ENCODE assay signal across 16 mouse cellular contexts in the genomic region with DNA sequence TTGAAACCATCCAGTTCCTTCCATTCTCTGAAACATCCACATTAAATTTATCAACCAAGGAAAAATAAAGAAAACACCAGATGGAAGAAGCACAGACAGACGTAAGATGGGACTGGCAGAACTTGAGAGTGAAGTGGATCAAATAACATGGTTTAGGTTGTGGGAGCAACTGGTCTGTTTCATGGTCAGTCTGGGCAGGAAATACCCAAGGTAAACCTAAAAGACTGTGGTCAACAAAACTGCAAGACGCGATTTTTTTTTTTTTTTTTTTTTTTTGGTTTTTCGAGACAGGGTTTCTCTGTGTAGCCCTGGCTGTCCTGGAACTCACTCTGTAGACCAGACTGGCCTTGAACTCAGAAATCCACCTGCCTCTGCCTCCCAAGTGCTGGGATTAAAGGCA. TPM values are rescaled to one million over a fixed set of nuclear protein-coding genes. Genes with fewer than 3 reads are reported as not detected.
"Had no signal": no experiment of that assay in that cellular context is flagged by ENCODE, and none has a peak within 500 bp of the region (broad histone marks: within the 10 kb centered on the region; RNA-seq: fewer than 3 reads in every experiment).

No protein-coding gene starts in this region.

RNA-seq across cellular contexts. Expression of a gene that starts 54.9 kb away (rescaled TPM):
- total RNA-seq: megakaryocyte-erythroid progenitor cell, adult 5-6 weeks; midbrain, postnatal 0 days; monocyte, adult 5-6 weeks; neutrophil, adult 5-6 weeks had no signal
- polyA plus RNA-seq: liver, embryonic 14.5 days; liver, embryonic 16.5 days; lung, embryonic 14.5 days; lung, embryonic 16.5 days; midbrain, embryonic 10.5 days; midbrain, embryonic 12.5 days; midbrain, embryonic 15.5 days; midbrain, postnatal 0 days; neural tube, embryonic 11.5 days; neural tube, embryonic 14.5 days; stomach, embryonic 14.5 days; stomach, embryonic 16.5 days; urinary bladder, adult 2 months had no signal
